In genomic region chr4:135507547-135508350, GRCm38 (mm10) we compare ENCODE assay signal across 8 mouse cellular contexts. TPM values are rescaled to one million over a fixed set of nuclear protein-coding genes. Genes with fewer than 3 reads are reported as not detected.
DNase-seq lines count a peak whose midpoint lies in the region; ATAC-seq lines count a peak whose summit lies in the region.

No protein-coding gene starts in this region.

- WGBS in hindbrain, embryonic 12.5 days: 15% methylated on average over 22 of the region's 22 CpGs

- peak; percentile 66 to 69 for DNase-seq in B cell, adult 2 months
- peak; percentile 68 for DNase-seq in Muller cell, postnatal 12 days (ENCODE audit: inconsistent ontology term)
- peak; percentile 73 to 75 for DNase-seq in left cerebral cortex, postnatal 25 days (ENCODE audit: low spot score in 2 of 2)
- peak; percentile 22 to 25 for DNase-seq in spleen, postnatal 14 days (ENCODE audit: low spot score in 2 of 2)
- DNase-seq in ovary, postnatal 14 days (ENCODE audit: low spot score): no peak

- H3K9me3 ChIP-seq in hindbrain, embryonic 12.5 days (replicated peaks): no peaks in the 10 kb centered on the region

- H3K9ac ChIP-seq in hindbrain, embryonic 12.5 days: peak overlapping the region; percentile 10; the same call in 1 of the 2 replicates

- H3K27me3 ChIP-seq in hindbrain, embryonic 12.5 days: peaks cover 4% of the 10 kb centered on the region; the same call in 1 of the 2 replicates

- peak overlapping the region; percentile 7; the same call in 1 of the 2 replicates for H3K4me3 ChIP-seq in hindbrain, embryonic 12.5 days

- H3K4me2 ChIP-seq in hindbrain, embryonic 12.5 days (replicated peaks): peak overlapping the region; percentile 42

- H3K27ac ChIP-seq in hindbrain, embryonic 12.5 days: no peak overlapping the region

- H3K36me3 ChIP-seq in hindbrain, embryonic 12.5 days: no peaks in the 10 kb centered on the region

- intact Hi-C loops in left cerebral cortex, postnatal 25 days (cut with DNase I): loop anchor here (1.0 kb wide), 1 partner anchor 160 kb away; no protein-coding TSS in a partner anchor

- ATAC-seq in erythroblast, adult 5-6 weeks (replicated peaks; ENCODE audit: low FRiP score, poor library complexity, severe bottlenecking): peak; percentile 87
- no peak for ATAC-seq in hindbrain, embryonic 12.5 days (ENCODE audit: low FRiP score)
- peak; percentile 56 for ATAC-seq in megakaryocyte-erythroid progenitor cell, adult 5-6 weeks (replicated peaks; ENCODE audit: low FRiP score, low TSS enrichment, poor library complexity, severe bottlenecking)

- no peaks in the 10 kb centered on the region for H3K4me1 ChIP-seq in hindbrain, embryonic 12.5 days

RNA-seq across cellular contexts. Expression of gene Nipal3, which starts 12.9 kb away (rescaled TPM):
- total RNA-seq in erythroblast, adult 5-6 weeks (2015; ENCODE audit: low replicate concordance): 33.9 and 40.3 TPM in 2 replicates
- 64.3 and 130 TPM in 2 replicates for total RNA-seq in erythroblast, adult 5-6 weeks (2017; ENCODE audit: low replicate concordance)
- polyA plus RNA-seq in hindbrain, embryonic 12.5 days (2016; fragmentation: Nextera tagmentation; extraction: Ambion mirVana): 3.5 and 4.1 TPM in 2 replicates
- 100 to 1,000 TPM; 104 TPM for total RNA-seq in left cerebral cortex, postnatal 25 days (2021)
- 14.5 and 19.2 TPM in 2 replicates for total RNA-seq in megakaryocyte-erythroid progenitor cell, adult 5-6 weeks (2014; fragmentation: Nextera tagmentation)
- total RNA-seq in megakaryocyte-erythroid progenitor cell, adult 5-6 weeks (2017): 17.0 and 32.2 TPM in 2 replicates

RNA-seq across cellular contexts. Expression of gene Stpg1, which starts 13.2 kb away (rescaled TPM):
- total RNA-seq in erythroblast, adult 5-6 weeks (2015; ENCODE audit: low replicate concordance): not detected in 2 replicates
- not detected in 2 replicates for total RNA-seq in erythroblast, adult 5-6 weeks (2017; ENCODE audit: low replicate concordance)
- 0.56 and 0.71 TPM in 2 replicates for polyA plus RNA-seq in hindbrain, embryonic 12.5 days (2016; fragmentation: Nextera tagmentation; extraction: Ambion mirVana)
- total RNA-seq in left cerebral cortex, postnatal 25 days (2021): 1 to 10 TPM; 1.3 to 1.8 TPM
- total RNA-seq in megakaryocyte-erythroid progenitor cell, adult 5-6 weeks (2014; fragmentation: Nextera tagmentation): not detected in 2 replicates
- not detected in 2 replicates for total RNA-seq in megakaryocyte-erythroid progenitor cell, adult 5-6 weeks (2017)
